ENCODE assay signal across 19 mouse cellular contexts in the genomic region with DNA sequence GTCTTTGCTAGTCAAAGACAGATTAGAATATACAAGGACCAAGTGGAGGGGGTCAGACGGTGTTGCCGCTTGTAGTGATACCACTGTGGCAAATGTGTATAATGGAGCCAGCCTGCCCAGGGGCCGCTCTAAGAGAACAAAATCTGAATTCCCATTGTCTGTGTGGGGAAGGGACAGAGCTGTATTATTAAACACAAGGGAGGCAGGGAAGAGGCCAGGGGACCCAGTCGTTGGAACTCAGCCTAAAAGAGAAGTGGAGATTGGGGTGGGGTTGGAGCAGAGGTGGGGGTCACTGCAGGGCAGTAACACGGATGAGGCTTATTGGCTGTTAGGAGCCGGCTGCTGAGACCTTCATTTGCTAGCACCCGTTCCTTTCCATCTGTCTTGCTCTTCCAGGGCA. TPM values are rescaled to one million over a fixed set of nuclear protein-coding genes. Genes with fewer than 3 reads are reported as not detected.
"Had no signal": no experiment of that assay in that cellular context is flagged by ENCODE, and none has a peak within 500 bp of the region (broad histone marks: within the 10 kb centered on the region; RNA-seq: fewer than 3 reads in every experiment).

No protein-coding gene starts in this region.

- H3K9me3 ChIP-seq: kidney, embryonic 15.5 days; limb, embryonic 12.5 days; limb, embryonic 15.5 days; neural tube, embryonic 13.5 days had no signal

- H3K4me2 ChIP-seq: kidney, embryonic 15.5 days; limb, embryonic 12.5 days; limb, embryonic 15.5 days; liver, embryonic 11.5 days; lung, embryonic 14.5 days; neural tube, embryonic 13.5 days had no signal

- H3K4me3 ChIP-seq: kidney, embryonic 15.5 days; limb, embryonic 12.5 days; limb, embryonic 15.5 days; myocyte; neural tube, embryonic 13.5 days had no signal

- H3K4me1 ChIP-seq: limb, embryonic 12.5 days; limb, embryonic 15.5 days; neural tube, embryonic 13.5 days had no signal

- H3K27me3 ChIP-seq: limb, embryonic 12.5 days; limb, embryonic 15.5 days had no signal

- H3K36me3 ChIP-seq: kidney, embryonic 15.5 days; limb, embryonic 12.5 days; limb, embryonic 15.5 days; neural tube, embryonic 13.5 days had no signal

- DNase-seq: kidney, adult 11 months; kidney, adult 8-10 months; kidney, postnatal 10 days; kidney, postnatal 36 days; left cerebral cortex, postnatal 4 days; liver, postnatal 0 days; lung, embryonic 14.5 days; midbrain, embryonic 14.5 days; thymus, postnatal 25 days had no signal

- ATAC-seq: inflammation-experienced regulatory T-cells, adult 6 months; liver, postnatal 0 days; lung, postnatal 0 days had no signal

- H3K9ac ChIP-seq: kidney, embryonic 15.5 days; limb, embryonic 15.5 days; liver, embryonic 14.5 days; liver, postnatal 0 days; lung, embryonic 14.5 days; neural tube, embryonic 13.5 days had no signal

- H3K27ac ChIP-seq: kidney, embryonic 15.5 days; limb, embryonic 12.5 days; limb, embryonic 15.5 days; liver, embryonic 14.5 days; macrophage; neural tube, embryonic 13.5 days had no signal

RNA-seq across cellular contexts. Expression of gene Tril, which starts 41.1 kb away (rescaled TPM):
- polyA plus RNA-seq: inflammation-experienced regulatory T-cells, adult 6 months; macrophage had no signal
